Mouse (Mus musculus): ENCODE data around the gene Cnpy3. TPM values are rescaled to one million over a fixed set of nuclear protein-coding genes. Genes with fewer than 3 reads are reported as not detected.

Cnpy3 gene
- polyA plus RNA-seq (2014; fragmentation: Illumina TruSeq; extraction: RNeasy Lipid Tissue Mini Kit (QIAGEN cat#74804); ENCODE audit: low read depth, low replicate concordance), result 0.95 TPM

GRCm38 (mm10) chr17:46751794-46752556 is at the start of gene Cnpy3:
Gene Cnpy3, minus strand, starts transcription at chr17:46752214.

GRCm38 (mm10) chr17:46782341-46783221 is 30.6 kb upstream of the Cnpy3 start, which contains the start of gene Rpl7l1:
Gene Rpl7l1, minus strand, starts transcription at chr17:46782672.

GRCm38 (mm10) chr17:46772404-46773277 is 20.6 kb upstream of the Cnpy3 start, which contains the start of gene 2310039H08Rik:
Gene 2310039H08Rik, plus strand, starts transcription at chr17:46772635.

GRCm38 (mm10) chr17:46763544-46763943 is 11.5 kb upstream of the Cnpy3 start, which contains the start of gene Ptcra:
Gene Ptcra, minus strand, starts transcription at chr17:46763712.

GRCm38 (mm10) chr17:46728904-46729318 is 23.1 kb downstream of the Cnpy3 start, which contains the start of gene Gnmt:
Gene Gnmt, minus strand, starts transcription at chr17:46729168.

GRCm38 (mm10) chr17:46710959-46711597 is 40.9 kb downstream of the Cnpy3 start, which contains the start of gene Pex6:
Gene Pex6, plus strand, starts transcription at chr17:46711463.

DNA sequence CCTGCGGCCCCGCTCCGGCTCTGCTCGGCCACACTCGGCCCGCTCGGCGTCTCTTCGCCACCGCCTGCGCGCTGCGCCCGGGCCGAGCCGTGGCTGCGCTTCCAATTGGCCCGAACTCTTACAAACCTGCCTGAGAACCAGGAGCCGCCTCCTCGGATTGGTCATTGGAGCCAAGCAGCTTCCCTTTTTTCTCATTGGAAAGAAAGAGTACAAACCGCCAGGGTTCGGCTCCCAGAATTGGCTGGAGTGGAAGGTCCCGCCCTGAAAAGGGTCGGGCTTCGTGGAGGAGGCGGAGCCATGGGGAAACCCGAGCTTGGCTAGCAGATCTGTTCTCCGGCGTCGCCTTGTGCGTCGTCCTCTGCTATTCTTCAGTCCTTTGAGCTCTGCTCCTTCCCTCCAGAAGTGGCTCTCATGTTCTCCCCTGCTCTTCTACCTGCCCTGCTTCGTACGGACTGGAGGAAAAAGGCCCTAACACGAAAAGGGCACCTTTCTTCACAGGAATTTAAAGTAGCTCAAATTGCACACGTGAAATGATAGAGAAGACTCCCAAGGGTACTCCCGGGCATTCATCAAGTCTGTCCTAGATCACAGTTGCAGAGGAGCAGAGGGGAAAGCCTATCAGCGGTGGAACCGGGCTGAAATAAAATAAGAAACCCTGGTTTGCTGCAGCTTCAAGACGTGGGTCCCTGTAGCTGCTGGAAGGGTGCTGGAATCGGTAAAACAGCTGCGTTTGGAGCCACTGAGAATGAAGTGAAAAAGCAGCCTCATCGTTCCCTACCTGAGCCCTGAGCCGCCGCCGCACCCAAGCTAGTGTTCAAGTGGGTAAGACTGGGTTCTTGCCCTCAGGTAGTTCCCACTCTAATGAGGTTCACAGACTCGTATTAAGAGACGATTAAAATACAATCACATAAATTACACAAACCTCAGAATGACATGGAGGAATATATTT is 46.9 kb downstream of the Cnpy3 start, which contains the start of gene Ppp2r5d:
Gene Ppp2r5d (minus strand): TSS at position 225 of the 949 bp plus-strand sequence.

Other genes with a start within 250 kb of the Cnpy3 start
- 2.6 TPM for gene Cul9, start 205.8 kb downstream of the Cnpy3 start, polyA plus RNA-seq (2014; fragmentation: Illumina TruSeq; extraction: RNeasy Lipid Tissue Mini Kit (QIAGEN cat#74804); ENCODE audit: low read depth, low replicate concordance)
- gene Srf, start 196.0 kb downstream of the Cnpy3 start, polyA plus RNA-seq (2014; fragmentation: Illumina TruSeq; extraction: RNeasy Lipid Tissue Mini Kit (QIAGEN cat#74804); ENCODE audit: low read depth, low replicate concordance), result 0.36 TPM
- 0.04 TPM for gene Ptk7, start 122.7 kb downstream of the Cnpy3 start, polyA plus RNA-seq (2014; fragmentation: Illumina TruSeq; extraction: RNeasy Lipid Tissue Mini Kit (QIAGEN cat#74804); ENCODE audit: low read depth, low replicate concordance)
- 0.22 TPM for gene Klc4, start 106.2 kb downstream of the Cnpy3 start, polyA plus RNA-seq (2014; fragmentation: Illumina TruSeq; extraction: RNeasy Lipid Tissue Mini Kit (QIAGEN cat#74804); ENCODE audit: low read depth, low replicate concordance)
- gene Mrpl2, start 106.0 kb downstream of the Cnpy3 start, polyA plus RNA-seq (2014; fragmentation: Illumina TruSeq; extraction: RNeasy Lipid Tissue Mini Kit (QIAGEN cat#74804); ENCODE audit: low read depth, low replicate concordance), result 1.8 TPM
- gene Cul7, start 101.9 kb downstream of the Cnpy3 start, polyA plus RNA-seq (2014; fragmentation: Illumina TruSeq; extraction: RNeasy Lipid Tissue Mini Kit (QIAGEN cat#74804); ENCODE audit: low read depth, low replicate concordance), result 0.11 TPM
- 1.1 TPM for gene Rrp36, start 77.9 kb downstream of the Cnpy3 start, polyA plus RNA-seq (2014; fragmentation: Illumina TruSeq; extraction: RNeasy Lipid Tissue Mini Kit (QIAGEN cat#74804); ENCODE audit: low read depth, low replicate concordance)
- 131 TPM for gene Mea1, start 73.4 kb downstream of the Cnpy3 start, polyA plus RNA-seq (2014; fragmentation: Illumina TruSeq; extraction: RNeasy Lipid Tissue Mini Kit (QIAGEN cat#74804); ENCODE audit: low read depth, low replicate concordance)
- 36.7 TPM for gene Klhdc3, start 71.3 kb downstream of the Cnpy3 start, polyA plus RNA-seq (2014; fragmentation: Illumina TruSeq; extraction: RNeasy Lipid Tissue Mini Kit (QIAGEN cat#74804); ENCODE audit: low read depth, low replicate concordance)
- gene Ppp2r5d, start 47.1 kb downstream of the Cnpy3 start, polyA plus RNA-seq (2014; fragmentation: Illumina TruSeq; extraction: RNeasy Lipid Tissue Mini Kit (QIAGEN cat#74804); ENCODE audit: low read depth, low replicate concordance), result 2.8 TPM
- gene Pex6, start 40.8 kb downstream of the Cnpy3 start, polyA plus RNA-seq (2014; fragmentation: Illumina TruSeq; extraction: RNeasy Lipid Tissue Mini Kit (QIAGEN cat#74804); ENCODE audit: low read depth, low replicate concordance), result 0.85 TPM
- not detected for gene Gnmt, start 23.0 kb downstream of the Cnpy3 start, polyA plus RNA-seq (2014; fragmentation: Illumina TruSeq; extraction: RNeasy Lipid Tissue Mini Kit (QIAGEN cat#74804); ENCODE audit: low read depth, low replicate concordance)
- not detected for gene Ptcra, start 11.5 kb upstream of the Cnpy3 start, polyA plus RNA-seq (2014; fragmentation: Illumina TruSeq; extraction: RNeasy Lipid Tissue Mini Kit (QIAGEN cat#74804); ENCODE audit: low read depth, low replicate concordance)
- 14.5 TPM for gene 2310039H08Rik, start 20.4 kb upstream of the Cnpy3 start, polyA plus RNA-seq (2014; fragmentation: Illumina TruSeq; extraction: RNeasy Lipid Tissue Mini Kit (QIAGEN cat#74804); ENCODE audit: low read depth, low replicate concordance)
- 20.1 TPM for gene Rpl7l1, start 30.5 kb upstream of the Cnpy3 start, polyA plus RNA-seq (2014; fragmentation: Illumina TruSeq; extraction: RNeasy Lipid Tissue Mini Kit (QIAGEN cat#74804); ENCODE audit: low read depth, low replicate concordance)
- gene Bicral, start 106.3 kb upstream of the Cnpy3 start, polyA plus RNA-seq (2014; fragmentation: Illumina TruSeq; extraction: RNeasy Lipid Tissue Mini Kit (QIAGEN cat#74804); ENCODE audit: low read depth, low replicate concordance), result 7.7 TPM
- gene Tbcc, start 138.5 kb upstream of the Cnpy3 start, polyA plus RNA-seq (2014; fragmentation: Illumina TruSeq; extraction: RNeasy Lipid Tissue Mini Kit (QIAGEN cat#74804); ENCODE audit: low read depth, low replicate concordance), result 7.8 TPM
- 0.99 TPM for gene Prph2, start 158.2 kb upstream of the Cnpy3 start, polyA plus RNA-seq (2014; fragmentation: Illumina TruSeq; extraction: RNeasy Lipid Tissue Mini Kit (QIAGEN cat#74804); ENCODE audit: low read depth, low replicate concordance)